Mouse (Mus musculus) lung, postnatal 10 days (tissue): ENCODE results near the gene Mpo.
A peak's percentile ranks its signal among the peaks of the same experiment; 100 is the strongest.

ENCODE experiments used
- DNase-seq: peaks from one replicate; pipeline ENCODE4 v3.0.0; 2021

Mpo gene

DNA sequence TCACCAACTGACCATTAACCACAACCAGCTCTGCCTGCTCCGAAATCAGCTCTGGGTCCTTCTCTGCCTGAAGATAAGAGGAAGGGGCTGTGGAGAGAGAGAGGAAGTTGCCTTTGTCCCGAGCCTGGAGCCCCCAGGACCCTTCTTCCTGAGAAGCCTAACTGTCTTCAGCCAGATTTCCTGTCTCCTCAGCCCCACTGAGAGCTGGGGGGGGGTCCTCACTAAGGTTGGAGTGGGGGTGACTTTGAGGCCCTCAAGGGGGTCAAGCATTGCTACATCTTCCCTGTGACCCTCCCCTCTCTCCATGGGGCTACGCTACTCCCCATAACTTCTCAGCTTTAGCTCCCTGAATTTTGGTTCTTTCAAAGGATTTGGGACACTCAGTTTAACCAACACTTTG, at the start of gene Mpo:
Mpo (plus strand) TSS at position 122 of the 400 bp plus-strand sequence.
- no peak for DNase-seq

DNA sequence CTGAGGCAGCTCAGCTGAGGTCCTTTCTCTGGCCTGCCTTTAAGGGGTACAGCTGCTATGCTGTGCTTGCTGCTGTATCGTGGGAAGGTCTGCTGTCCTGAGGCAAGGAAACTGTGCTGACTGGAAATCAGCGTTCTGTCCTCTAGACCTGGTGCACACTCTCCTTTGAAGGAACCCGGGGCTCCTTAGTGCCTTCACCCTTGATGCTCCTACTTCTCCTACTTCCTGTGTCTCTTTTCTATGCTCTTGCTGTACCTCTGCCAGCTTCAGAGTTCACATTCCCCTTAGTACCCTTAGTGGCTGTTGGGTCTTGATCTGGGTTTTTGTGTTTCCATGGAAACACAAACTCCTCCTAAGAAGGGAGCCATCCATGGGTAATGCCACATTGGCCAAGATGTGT, 49.7 kb upstream of the Mpo start:
- no peak for DNase-seq

DNA sequence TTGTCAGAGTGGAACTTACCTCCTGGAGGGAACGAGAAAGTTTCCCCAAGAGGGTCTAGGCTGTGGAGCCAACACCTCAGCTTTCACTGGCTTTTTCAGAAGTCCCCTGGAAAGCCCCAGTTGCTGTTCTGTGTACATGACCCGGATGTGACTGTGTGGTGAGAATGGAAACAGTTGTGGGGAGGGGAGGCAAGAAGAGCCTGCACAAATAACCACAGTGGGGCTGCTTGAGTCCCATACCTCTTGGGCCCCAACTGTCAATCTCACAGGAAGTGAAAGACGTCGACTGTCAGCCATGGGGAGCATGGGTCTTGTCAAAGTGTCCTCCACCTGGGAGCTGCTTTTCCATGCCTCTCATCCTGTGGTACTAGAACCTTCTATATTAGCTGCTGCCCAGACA, 48.4 kb upstream of the Mpo start:
- no peak for DNase-seq

DNA sequence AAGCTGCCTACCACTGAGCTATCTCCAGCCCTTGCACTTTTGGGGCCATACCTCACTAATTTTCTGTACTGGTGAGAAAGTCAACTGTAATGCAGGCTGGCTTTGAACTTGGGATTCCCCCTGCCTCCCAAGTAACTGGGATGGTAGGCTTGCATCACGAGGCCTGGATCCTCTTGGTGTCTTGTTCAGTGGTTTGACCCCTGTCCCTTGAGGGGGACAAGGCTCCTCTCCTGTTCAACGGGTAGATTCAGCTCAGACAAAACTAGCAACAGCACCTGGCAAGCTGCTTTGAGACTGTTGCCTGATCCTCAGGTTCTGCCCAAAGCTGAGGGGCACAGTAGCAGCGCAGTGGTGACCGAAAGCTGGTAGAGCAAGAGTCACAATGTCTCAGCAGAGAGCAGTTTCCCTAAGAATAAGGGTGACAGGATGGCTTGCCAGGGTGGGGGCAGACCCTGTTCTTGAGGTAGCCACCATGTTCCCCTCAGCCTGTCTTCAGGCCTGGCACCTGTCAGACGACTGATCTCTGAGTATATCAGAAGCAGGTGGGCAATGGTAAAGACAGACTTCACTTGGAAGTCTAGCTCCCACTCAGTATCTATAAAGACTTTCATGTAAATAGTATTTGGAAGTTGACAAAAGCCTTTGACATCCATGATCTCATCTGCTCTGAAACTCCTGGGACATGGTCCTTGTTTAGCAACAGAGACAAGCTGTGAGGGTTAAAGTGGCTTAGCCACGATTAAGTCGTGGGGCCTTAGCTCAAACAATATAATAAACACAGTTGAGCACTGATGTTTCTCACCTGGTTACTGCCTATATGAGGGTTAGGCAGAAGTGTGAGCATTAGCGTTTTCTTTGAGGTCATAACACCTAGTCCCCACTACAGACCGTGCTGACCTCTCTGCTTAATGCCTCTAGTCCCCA, 47.5 kb upstream of the Mpo start:
- DNase-seq = no peak

DNA sequence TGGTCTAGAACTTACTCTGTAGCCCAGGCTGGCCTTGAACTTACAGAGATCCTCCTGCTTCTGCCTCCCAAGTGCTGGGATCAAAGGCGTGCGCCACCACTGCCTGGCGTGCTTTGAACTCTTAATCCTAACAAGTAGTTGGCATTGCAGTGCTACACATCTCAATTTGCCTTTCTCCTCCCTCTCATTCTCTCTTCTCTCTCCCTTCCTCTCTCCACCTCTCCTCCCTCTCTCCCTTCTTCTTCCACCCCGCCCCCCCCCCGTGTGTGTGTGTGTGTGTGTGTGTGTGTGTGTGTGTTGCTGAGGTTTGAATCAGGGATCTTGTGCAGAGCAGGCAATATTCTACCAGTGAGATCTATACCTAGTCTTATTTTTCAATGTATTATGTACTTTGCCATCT, 46.1 kb upstream of the Mpo start:
- no peak for DNase-seq

DNA sequence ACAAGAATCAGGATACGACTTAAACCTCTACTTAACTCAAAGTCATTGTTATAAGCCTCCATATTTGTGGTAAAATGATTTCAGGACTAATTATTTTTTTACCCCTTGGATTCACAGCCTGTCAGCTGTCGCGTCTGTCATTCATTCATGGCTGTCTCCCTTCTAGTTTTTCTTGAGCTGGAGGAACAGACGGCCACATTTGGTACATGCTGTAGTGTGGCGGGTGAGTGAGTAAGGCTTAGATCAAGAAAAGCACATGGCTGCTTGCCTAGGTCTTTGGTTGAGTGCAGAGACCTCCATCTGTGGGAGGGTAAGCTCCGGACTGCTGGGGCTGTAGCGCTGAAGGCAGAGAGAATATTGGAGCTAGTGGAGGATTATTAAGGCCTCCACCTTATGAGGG, 45.7 kb upstream of the Mpo start:
- no peak for DNase-seq

DNA sequence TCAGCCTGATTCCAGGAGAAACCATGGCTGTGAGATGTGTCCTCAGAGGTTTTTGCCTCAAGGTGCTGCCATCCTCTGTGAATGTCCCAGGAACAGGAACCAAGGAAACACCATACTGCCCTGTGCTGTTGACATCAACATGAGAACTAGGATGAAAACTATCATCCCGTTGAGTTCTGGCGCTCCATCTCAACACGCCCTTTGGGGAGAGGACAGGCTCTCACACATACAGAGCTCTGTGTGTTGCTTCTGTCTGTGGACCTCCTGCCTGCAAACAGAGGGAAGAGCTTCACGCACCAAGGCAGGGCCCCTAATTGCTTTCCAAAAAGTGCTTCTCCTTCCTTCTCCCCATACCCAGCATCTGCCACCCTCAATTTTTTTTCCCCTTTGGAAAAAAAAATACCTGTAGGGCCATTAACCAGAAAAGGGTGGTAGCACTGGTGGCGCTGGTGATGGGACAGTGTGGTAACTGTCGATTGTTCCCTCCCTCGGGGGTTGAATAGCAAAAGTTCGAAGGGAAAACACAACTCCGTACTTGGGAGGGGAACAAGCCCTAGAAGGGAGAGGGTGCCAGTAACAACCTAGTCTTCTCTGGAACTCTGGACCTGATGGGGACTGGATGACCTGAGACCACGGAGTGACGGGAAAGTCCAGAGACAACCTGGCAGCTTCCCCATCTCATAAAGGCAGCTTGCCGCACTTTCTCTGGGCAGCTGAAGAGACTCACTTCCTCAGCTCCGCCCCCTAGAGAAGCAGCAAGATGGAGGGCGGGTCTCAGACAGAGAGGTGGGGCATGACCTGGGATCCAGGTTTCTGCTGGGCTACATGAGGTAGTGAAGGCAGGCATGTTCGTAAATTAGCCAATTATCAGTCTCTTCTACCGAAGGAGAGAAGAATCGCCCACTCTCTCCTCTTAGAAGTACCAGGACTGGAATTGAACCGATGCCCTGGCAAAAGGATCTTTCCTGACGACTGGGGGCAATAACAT, 45.0 kb upstream of the Mpo start:
- DNase-seq = peak; percentile 67

DNA sequence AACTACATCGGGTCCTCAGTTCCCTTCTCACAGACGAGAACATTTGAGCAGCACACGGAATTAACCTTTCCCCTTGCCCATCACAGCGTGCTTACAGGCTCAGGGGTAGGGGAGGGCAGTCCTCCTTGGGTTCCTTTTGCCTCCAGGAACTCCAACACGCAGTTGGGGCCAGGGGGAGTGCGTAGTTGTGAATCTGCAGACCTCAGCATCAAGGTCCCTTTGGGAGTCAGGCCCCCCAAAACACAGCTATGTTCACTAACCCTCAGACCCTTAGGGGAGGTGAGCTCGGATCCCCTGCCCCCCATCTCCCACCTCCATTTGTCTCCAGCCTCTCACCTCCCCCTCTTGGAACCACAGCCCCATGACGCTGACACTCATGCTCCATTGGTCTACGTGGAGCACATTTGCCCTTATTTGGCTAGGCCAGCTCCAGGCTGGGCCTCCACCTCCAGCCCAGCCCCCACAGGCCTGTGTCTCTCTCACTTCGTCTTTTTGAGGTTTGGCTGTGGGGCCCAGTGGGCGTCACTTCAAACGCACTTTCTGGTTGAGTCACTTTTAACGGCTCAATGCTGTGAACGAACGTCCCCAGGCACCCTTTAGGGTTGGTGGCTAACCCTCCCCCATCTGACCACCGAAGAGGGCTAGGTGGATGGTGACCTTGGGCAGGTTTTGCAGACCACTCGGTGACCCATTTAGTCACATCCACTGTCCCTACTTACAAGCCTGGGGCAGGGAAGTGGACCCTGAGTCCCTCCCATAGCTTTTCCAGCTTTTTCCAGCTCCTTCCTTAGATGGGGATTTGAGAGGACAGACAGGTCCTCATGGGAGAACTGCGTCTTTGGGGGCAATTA, 44.0 kb upstream of the Mpo start:
- peak; percentile 81 for DNase-seq

DNA sequence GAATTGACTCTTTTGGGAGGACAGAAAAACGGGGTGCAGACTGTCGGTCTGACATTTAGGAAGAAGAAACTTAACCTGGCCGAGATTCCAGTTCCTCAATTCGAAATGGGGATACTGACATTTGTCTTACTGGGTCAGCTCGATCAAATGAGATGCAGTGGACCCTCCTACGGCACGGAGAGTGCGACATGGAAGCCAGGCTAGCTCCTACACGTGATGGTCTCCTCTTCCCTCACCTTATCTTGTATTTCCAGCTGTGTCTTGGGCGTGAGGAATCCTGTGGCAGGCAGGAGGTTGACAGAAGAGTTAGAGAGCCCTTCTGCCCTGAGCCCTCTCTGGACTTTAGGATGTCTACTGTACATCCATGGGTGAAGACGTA, 43.3 kb upstream of the Mpo start:
- no peak for DNase-seq

DNA sequence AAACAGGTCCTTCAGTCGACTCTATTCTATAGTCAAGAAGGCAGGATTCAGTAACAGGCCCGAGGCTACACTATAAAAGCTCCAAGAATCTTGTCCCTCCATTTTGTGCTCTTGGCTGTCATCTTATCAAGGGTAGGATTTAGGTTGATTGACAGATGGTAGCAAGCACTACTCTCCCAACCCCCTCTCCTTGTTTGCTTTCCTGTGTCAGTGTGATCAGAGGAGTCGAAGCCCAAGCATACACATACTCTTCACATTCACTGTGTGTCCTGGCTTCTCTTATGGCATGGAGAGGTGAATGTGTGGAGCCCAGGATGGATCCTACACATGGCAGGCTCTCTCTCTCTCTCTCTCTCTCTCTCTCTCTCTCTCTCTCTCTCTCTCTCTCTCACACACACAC, 42.9 kb upstream of the Mpo start:
- no peak for DNase-seq

DNA sequence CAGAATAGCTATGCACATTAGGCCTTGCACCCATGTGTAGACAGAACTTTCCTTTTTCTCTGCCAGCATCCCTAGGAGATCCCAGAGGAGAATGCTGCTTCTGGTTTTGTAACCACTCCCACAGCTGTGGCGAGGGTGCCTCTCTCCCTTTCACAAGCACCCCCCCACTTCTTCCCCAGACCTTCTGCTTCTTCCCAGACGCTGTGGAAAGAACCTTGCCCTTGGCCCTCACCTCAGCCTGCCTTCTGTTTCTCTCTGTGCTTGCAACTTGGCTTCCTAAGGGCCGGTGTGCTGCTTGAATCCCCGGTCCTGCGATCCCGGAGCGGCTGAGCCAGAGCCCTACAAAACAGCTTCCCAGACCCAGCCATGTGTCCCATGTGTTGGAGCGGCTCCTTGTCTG, 42.4 kb upstream of the Mpo start:
- DNase-seq = no peak

DNA sequence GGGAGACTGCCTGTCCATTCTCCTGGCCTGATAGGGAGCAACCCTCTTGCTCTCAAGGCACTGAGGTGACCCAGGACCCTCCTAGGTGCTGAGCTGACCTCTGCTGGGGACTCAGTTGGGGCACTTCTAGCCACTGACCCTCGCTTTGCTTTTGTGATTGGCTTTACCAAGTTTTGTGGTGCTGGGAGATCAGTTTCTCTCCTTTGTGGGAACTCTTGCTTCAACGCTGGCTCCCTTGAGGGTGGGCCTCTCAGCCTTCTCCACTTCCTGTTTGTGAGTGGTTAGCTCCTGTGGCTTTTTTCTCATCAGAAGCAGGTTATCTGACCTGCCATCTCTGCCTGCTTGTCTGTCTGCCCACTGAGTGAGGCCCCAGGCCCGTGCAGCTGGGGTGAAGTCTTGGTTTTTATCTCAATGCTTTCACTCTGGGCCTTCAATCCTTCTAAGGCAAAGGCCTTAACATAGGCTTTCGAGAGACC, 41.9 kb upstream of the Mpo start:
- DNase-seq = peak; percentile 27

DNA sequence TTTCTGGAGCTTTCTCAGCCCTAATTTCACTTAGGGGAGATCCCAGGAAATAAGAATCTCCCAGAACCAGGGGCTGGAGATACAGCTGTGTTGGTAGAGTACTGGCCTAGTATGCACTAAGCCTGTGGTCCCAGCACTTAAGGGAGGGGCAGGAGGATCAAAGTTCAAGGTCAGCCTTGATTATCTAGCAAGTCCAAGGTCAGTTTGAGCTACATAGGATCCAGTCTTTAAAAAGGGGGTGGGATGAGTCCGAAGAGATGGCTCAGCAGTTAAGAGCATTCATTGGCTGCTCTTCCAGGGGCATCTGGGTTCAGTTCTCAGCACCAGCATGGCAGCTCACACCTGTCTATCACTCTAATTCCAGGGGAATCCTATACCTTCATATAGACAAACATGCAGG, 41.1 kb upstream of the Mpo start:
- no peak for DNase-seq

DNA sequence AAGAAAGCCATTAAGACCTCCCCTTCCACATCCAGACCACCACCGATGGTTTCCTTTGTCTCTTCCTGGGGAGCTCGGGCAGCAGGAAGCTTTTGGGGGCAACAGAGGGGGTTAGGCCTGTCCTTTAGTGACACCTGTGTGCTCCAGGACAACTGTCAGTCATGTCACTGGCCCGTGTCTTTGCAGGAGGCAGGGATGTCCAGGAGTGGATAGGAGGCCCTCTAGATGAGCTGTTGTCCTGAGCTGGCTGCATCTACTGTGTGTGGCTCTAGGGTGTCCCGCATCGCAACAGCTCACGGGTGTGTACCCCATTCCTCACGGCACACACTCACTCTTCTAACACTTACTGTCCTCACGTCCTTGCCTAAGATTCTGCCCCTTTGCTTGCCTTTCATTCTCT, 40.1 kb upstream of the Mpo start:
- DNase-seq = no peak

DNA sequence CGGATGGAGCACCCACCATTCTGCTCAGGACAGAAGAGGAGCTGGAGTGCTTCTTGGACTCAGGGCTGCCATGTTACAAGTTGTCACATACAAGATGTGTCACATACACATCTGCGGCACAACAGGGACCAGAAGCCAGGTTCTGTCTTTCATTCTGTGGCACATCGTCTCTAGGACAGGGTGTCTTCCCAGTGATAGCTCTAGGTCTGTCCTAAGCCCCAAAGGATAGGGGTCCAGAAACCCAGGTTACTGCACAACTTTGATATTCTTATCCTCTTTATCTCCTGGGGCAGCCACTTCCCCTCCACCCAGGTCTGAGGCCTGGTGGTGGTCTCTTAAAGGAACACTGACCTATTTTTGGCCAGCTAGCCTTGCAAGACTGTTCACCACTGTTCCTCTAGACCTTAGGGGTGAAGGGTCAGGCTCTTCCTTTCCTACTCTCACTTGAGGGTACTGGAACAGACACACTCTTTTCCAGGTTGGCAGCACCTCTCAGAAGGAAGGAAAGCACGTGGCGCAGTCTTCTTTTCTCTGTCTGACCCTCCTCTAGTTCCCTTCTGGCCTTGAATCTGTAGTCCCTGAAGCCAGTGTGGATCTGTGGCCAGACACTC, 39.4 kb upstream of the Mpo start:
- no peak for DNase-seq

DNA sequence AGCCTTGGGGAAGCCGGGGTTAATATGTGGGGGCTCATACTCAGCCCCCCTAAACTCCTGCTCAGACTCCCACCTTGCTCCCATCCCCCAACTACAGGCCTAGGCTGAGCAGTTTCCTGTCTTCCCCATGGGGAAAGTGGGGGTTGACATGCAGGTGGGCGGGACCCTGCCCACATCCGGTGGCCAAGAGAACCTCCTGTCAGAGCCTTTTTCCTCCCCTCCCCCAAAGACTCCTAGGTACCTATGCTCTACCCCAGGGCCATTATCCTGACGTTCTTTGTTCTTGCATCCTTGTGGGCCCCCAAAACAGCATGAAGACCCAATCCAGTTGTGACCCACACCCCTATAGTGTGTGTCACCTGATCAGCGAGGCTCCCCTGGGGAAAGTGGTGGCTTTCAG, 38.8 kb upstream of the Mpo start:
- DNase-seq = peak; percentile 44

DNA sequence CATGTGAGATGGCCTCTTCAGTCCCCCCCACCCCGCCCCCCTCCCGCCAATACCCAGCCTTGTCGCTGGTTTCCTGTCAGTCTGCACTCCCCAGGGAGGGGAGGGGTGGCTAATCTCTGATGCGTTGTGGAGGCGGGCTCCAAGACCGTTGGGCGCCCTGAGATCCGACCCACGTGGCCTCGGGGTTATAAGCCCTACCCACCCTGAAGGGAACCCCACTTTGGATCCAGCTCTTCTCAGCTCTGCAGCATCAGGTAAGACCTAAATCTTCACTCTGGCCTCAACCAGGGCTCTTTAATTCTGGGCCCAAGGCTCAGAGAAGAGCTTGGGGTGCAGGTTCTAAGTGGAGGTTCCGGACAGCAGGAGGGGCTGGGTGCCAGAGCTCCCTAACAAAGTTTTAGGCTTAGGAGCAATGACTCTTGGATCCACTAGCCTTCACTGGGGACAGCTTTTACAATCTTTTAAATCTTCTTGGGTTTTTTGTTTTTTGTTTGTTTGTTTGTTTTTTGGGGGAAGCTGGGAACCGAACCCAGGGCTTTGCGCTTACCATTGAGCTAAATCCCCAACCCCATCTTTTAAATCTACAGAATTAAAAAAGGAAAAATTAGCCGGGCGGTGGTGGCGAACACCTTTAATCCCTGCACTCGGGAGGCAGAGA, 37.9 kb upstream of the Mpo start:
- peak; percentile 76 for DNase-seq

DNA sequence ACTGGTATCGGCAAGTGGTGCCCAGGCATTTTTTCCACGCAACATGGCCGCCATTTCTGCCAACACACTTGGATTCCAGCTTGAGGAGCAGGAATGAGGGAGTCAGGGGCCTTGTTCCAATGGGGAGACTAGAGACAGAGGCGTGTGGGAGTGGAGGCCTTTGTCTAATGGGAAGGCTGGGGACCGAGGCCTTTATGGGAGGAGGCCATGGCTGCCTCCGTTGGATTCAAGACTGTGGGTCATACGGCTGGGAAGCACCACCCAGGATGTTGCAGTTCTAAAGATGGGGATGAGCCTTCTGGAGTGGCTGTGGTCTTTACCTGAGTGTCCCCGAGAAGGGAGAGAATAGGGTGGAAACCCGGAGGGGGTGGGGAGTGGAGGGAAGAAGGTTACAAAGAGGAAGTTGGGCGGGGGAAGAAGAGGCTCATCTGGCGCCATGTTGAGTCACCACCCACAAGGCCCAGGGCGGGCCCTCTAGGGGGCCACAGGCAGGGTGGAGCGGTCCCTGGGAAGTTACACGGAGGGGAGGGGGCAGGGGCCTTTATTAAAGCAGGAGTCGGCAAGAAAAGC, 37.0 kb upstream of the Mpo start:
- DNase-seq = peak; percentile 39

DNA sequence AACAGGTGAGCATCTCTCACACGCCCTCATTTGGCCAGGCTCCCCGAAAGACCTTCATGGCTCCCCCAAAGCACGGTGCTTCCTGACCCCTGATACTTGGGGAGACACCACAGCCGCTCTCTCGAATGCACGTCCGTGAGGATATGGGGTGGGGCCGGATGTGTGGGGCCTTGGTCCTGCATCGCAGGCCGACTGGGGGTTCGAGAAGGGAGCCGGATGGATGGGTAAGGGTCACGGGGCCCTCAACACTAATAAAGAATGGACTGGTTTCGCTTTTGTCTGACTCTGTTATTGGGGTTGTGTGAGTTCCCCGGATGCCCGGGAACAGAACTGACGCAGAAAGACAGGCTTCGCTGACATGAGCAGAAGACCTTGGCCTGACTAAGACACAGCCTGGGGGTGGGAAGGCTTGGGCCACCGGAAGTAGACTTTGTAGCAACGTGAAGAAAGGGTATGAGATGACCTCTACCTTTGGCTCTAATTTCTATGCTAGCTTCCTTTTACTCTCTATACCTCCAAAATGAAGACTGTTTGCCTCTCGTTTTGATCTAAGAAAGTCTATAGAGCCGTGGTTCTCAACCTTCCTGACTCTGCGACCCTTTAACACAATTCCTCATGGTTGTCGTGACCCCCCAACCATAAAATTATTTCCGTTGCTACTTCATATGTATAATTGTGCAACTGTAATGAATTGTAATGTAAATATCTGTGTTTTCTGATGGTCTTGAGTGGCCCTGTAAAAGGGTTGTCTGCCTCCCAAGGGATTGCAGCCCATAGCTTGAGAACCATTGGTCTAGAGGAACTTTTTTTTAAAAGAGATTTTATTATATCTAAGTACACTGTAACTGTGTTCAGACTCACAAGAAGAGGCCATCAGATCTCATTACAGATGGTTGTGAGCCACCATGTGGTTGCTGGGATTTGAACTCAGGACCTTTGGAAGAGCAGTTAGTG, 36.1 kb upstream of the Mpo start:
- DNase-seq = no peak
